Mouse (Mus musculus) liver, adult (tissue): Measurements from ENCODE around the gene Lcorl.

Experiments used
- GATA4 ChIP-seq: IDR thresholded peaks from 2 replicates; pipeline ENCODE4 v1.6.1; 2014; ENCODE audit warnings: mild to moderate bottlenecking, low read length; ENCODE audit not compliant: insufficient replicate concordance

The Lcorl gene

DNA sequence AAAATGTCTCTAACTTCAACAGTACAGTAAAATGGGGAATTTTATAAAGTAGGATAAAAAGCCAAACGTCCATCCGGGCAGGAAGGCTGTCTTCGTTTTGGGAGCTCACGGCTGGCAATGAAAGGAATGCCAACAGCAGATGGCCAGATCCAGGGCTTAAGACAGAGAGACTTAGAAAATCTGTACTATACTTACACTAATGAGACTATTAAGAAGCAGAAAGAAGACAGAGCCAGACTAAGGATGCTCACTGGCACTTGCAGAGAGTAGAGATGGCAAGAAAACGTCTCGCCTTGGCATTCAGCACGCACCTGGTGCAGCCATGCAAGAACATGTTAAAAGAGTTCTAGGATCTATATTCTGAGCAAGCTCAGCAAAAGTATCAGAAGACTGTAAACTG lies 65.6 kb downstream of the Lcorl start:
- TF ChIP-seq GATA4 = no peak

DNA sequence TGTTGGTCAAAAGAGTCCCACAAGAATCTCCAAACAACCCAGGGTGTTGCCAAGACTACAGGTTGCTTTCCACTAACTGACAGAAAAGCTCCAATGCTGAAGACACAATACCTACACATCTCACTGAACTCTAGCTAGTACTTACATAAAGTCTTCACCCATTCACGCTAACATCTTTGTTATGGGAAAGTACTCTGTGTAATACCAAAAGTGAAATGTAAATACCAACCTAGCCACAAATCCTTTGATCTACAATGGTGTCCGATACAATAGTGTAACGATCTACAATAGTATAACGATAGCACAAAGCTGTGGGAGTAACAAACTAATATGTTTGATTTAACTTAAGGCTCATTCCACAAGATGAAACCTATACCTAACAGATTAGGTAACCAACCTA lies 67.2 kb downstream of the Lcorl start:
- no peak for TF ChIP-seq GATA4

DNA sequence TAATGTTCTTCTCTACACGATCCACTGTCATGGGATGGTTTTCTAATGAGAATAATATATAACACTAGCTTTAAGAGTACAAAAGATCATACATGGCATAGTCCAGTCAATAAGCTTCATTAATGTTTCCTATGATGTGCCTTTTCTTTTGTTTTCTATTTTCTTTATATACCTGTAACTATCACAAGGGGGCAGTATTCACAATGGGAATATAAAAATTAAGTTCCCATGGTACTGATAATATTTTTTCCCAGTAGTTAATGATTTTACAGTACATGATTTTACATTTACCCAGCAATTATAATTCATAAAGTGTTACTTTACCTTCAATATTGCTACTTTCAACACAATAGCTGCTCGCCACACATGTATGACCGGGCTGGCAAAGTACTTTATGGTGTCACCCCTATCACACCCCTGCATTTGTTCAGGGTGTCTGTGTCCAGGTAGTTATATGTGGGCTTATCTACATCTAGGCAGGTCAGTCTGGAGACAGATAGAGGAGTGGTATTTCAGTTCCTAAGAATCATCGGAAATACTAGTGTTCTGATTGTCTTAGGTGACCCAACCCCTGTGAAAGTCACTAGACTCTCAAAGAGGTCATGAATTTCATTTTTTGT lies 99.8 kb downstream of the Lcorl start:
- no peak for TF ChIP-seq GATA4

DNA sequence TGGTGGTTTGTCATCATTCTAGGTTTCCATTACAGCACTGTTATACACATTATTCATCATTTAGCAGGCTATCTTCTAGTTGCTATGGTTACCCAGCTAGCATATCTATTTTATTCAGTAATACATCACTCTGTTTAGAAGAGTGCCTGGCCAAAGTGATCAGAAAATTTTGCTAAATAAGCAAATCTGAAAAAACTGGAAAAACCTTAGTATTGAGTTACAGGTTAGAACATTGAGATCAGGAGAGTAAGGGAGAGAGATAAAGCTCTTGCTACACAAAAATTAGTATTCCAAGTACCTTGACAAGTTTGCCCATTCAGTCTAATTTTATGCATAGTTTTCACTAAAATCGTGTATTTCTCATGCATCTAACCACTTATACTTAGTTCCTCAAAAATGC lies 119.5 kb downstream of the Lcorl start:
- TF ChIP-seq GATA4 = no peak

DNA sequence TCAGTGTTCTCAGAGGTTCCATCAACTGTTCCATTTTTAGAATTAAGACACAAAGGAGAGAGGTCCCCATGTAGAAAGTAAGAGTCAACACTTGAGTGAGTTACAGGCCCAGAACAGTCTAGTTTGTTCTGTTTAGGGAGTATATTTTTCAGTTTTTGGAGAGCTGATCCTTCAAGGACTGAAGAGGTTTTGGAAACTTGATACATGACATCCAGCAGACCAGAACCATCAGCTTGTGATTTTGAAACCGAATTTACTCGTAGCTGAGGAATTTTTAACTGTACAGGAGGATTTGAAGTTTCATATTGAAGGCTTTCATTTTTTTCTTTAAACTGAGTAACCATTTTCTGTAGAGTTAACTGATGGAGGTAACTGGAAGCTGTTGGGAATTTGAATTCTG lies 123.7 kb downstream of the Lcorl start:
- TF ChIP-seq GATA4 = no peak

DNA sequence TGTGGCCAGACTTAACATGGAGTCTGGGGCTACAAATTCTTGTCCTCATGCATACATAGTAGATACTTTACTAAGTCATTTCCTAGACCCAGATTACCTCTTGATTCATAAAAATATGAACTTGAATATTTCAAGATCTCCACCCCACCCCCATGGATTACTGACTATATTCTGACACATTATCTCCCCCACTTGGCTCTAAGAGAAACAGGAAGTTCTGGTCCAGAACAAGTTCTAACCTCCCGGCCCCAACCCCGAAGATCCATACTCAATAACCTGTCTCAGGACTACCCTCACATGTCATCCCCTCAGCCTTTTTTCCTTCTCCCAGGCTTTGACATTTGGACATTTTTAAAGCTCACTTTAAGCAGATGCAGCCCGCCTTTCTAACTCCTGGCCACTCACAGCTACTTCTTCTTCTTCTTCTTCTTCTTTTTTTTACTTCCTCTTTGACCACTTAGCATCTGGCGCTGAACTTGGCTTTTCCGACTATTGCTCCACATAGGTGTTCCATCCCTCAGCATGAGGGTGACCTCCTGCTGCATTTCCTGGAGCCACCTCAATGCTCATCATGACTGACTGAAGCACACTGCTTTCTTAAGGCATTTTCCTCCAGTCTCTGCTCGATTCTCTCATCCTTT lies 138.4 kb downstream of the Lcorl start:
- no peak for TF ChIP-seq GATA4

DNA sequence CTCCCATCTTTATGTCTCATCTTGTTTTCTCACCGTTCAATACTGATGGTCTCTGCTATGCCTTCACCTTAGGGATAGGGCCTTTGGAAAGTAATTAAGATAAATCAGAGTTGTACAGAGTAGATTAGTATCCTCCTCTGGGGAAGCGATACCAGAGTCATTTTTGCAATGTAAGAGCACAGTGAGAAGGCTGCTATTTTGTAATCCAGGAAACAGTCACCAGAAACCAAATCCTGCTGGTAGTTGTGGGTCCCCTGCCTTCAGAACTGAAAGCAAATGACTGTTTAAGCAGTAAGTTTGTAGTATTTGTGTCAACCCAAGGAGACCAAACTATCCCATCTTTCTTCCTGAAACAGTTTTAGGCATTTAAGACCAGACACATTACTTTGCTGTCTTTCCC lies 147.8 kb downstream of the Lcorl start:
- TF ChIP-seq GATA4 = no peak

DNA sequence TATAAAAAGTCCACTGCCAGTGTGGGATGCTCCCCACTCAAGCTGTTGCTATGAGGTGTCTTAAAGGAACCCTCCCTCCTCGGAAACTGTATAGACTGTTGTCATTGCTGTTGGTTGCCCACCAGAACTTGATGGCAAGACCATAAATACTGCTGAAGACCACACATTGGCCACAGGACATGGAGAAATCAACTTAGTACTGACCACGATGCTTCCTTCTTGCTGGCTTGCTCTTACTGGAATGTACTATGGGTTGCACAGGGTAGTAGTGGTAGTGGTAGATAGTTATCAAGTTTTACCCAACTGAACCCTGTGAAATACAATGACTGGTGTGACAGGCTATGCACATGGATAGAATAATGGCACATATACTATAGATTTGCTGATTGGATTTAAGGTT lies 150.6 kb downstream of the Lcorl start:
- TF ChIP-seq GATA4 = no peak

DNA sequence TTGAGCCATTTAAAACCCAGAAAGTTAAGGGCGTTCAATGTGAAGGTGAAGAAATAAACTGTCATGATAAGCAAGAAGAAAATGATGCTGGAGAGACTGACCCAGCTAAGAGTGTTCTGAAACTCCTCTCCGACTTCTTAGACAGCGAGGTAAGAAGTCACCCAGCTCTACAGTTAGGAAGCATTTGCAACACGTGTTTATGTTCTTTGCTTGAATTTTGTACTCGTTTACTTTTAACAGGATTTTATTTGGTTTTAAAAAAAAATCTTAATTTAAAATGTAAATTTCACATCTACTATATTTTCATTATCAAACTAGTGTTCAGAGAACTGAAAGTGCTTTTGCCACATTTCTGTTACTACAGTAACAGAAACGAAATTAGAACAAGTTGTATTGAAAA lies 165.7 kb downstream of the Lcorl start:
- TF ChIP-seq GATA4 = no peak

DNA sequence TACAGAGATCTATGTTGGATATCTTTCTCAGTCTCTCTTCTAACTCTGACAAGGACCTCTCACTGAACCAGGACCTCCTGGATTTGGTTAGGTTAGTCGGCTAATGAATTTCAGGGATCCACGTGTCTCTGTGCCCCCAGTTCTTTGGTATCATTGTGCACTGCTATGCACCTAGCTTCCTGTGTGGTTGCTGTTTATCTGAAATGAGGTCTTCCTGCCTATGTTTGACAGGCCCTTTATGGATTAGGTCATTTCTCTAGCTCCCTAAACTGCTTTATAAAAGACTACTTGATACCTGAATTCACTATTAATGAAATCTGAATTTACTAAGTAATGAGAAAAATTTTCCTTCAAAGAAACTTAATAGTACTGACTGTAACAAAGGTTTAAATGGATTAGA lies 166.6 kb downstream of the Lcorl start:
- no peak for TF ChIP-seq GATA4

DNA sequence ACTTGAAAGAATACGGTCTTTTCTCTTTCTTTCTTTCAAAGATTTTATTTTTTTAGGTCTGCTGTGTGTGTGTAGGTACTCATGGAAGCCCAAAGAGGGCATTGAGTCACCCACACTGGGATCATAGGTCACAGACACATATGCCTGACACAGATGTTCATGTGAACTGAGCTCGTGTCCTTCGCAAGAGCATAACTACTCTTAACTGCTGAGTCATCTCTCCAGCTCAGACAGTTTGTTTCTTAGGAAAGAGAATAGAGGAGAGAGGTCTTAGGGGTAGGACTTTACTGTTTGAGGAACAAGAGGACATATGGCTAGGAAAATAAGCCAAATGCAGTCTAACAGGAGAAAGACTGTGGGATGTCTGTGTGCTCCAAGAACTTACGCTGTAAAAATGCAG lies 168.3 kb downstream of the Lcorl start:
- TF ChIP-seq GATA4 = no peak

DNA sequence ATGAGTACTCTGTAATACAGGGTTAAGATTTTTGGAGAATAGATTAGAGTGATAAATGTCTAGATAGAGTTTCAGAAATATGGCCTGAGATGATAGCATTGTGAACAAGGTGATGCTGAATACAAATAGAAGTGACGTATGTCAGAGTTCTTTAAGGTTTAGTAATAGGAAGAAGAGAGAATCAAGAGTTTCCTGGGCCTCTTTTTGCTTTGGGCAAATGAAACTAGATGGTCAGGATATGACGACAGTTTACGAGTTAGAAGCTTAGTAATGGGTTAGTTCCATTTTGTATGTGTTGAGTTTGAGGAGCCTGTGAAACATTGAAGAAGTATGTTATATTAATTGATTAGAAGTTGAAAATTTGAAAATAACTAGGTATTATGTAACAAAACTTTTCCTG lies 171.2 kb downstream of the Lcorl start:
- no peak for TF ChIP-seq GATA4

DNA sequence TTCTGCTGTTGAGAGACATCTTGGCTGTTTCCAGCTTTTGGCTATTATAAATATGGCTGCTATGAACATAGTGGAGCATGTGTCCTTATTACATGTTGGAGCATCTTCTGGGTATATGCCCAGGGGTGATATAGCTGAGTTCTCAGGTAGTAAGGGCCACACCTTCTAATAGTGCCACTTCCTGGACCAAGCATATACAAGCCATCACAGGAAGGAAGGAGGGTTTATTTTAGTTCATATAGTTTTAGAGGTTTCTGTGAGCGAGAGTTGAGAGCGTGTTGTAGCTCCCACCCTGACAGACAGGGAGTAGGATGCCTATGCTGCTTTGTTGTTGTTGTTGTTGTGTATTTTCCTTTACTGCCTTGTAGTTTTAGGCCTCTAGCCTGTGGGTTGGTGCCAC lies 172.2 kb downstream of the Lcorl start:
- no peak for TF ChIP-seq GATA4

DNA sequence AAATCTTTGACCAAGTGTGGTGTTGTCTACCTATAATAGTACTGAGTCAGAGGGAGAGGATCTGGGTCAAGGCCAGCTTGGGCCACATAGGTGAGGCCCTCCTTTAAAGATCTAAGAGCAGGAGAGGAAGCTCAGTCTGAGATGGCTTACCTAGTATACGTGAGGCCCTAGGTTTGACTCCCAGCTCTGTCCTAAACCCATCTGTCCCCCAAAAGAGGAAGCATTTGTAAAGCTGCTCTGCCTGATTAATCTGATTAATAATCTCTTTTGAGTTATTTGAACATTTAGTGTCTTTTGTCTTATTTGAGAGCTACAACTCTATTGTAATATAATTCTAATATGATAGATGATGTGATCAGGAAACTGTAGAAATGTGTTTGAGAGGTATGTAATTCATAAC lies 174.0 kb downstream of the Lcorl start:
- no peak for TF ChIP-seq GATA4

DNA sequence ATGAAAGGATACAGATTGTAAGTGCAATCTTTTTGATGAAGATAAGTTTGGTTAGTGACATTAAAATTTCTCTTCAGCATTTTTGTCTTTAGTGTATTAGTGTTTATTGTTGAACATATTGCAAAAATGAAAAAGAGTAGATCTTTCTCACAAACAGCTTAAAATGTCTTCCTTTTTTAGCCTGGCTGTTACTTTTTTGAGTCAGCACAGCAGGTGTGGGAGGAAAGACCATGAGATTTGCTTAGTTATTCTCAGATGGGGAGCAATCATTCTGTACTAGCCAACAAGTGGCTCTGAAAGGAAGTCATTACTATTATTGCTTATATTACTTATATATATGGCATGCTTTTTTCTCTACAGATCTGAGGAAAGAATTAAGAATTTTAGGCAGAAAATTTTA lies 177.5 kb downstream of the Lcorl start:
- TF ChIP-seq GATA4 = no peak

DNA sequence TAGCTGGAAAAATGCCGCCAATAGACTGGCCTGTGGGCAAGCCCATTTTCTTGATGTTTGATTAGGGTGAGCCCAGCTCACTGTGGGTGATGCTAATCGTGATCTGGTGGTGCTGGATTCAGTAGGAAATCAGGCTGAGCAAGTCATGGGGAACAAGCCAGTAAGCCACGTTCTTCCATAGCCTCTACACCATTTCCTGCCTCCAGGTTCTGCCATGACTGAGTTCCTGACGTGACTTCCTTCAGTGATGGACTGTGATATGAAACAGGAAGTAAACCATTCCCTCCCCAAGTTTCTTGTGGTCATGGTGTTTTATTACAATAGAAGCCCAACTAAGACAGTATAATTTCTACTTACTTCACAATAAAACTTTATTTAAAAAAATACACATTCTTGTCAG lies 179.8 kb downstream of the Lcorl start:
- no peak for TF ChIP-seq GATA4

DNA sequence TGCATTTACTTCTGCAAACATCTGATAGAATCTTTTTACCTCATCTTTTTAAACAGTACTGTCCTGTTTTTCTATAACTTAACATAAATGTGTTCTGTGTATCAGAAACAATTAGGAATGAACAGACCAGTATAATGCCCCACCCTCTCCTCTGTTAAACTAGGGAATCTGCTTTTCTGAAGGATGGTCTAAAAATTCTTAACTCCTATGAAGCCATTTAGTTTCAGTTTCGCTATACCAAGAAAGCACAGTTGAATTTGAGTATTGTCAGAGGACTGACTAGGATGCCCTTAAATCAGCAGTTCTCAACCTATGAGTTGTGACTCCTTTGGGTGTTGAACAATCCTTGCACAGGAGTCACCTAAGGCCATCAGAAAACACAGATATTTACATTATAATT lies 182.4 kb downstream of the Lcorl start:
- no peak for TF ChIP-seq GATA4
